Mouse (Mus musculus) forebrain, embryonic 14.5 days (tissue): ENCODE measurements around the gene Dydc2. TPM values are rescaled to one million over a fixed set of nuclear protein-coding genes. Genes with fewer than 3 reads are reported as not detected.

Experiments used
- ATAC-seq: fragments of 200-750 bp; cut with Nextera tagmentation; 2 replicates; pipeline ENCODE4 v1.8.0; 2017; ENCODE audit warnings: mild to moderate bottlenecking, moderate library complexity
- DNase-seq: peaks from one replicate; pipeline ENCODE4 v3.0.0-alpha.2; 2015; ENCODE audit warnings: low spot score
- H3K27ac ChIP-seq: fragments of 300-500 bp; sonication (generic); 2 replicates; pipeline ENCODE4 v1.5.1; 2014; ENCODE audit warnings: low read depth, mild to moderate bottlenecking, control low read depth, low read length, moderate library complexity
- H3K27me3 ChIP-seq: fragments of 300-500 bp; sonication (generic); replicated peaks from 2 replicates; pipeline ENCODE4 v1.6.1; 2014; ENCODE audit warnings: low read length, control low read depth, mixed read lengths; ENCODE audit not compliant: control insufficient read depth, insufficient read depth
- H3K36me3 ChIP-seq: fragments of 300-500 bp; sonication (generic); 2 replicates; pipeline ENCODE4 v1.6.1; 2014; ENCODE audit warnings: low read length, control low read depth; ENCODE audit not compliant: control insufficient read depth, insufficient read depth
- H3K4me1 ChIP-seq: fragments of 300-500 bp; sonication (generic); 2 replicates; pipeline ENCODE4 v1.6.1; 2014; ENCODE audit warnings: antibody characterized with exemption, low read length, control low read depth; ENCODE audit not compliant: control insufficient read depth, insufficient read depth
- H3K4me2 ChIP-seq: fragments of 300-500 bp; sonication (generic); 2 replicates; pipeline ENCODE4 v1.6.1; 2014; ENCODE audit warnings: mild to moderate bottlenecking, control low read depth, low read length
- H3K4me3 ChIP-seq: fragments of 300-500 bp; sonication (generic); 2 replicates; pipeline ENCODE4 v1.5.1; 2014; ENCODE audit warnings: low read depth, low read length, control low read depth
- H3K9ac ChIP-seq: fragments of 300-500 bp; sonication (generic); 2 replicates; pipeline ENCODE4 v1.6.1; 2014; ENCODE audit warnings: mild to moderate bottlenecking, low read length, control low read depth, moderate library complexity
- H3K9me3 ChIP-seq: fragments of 300-500 bp; sonication (generic); replicated peaks from 2 replicates; pipeline ENCODE4 v1.6.1; 2016; ENCODE audit warnings: low read length, control low read depth, mixed read lengths; ENCODE audit not compliant: control insufficient read depth
- WGBS: fragments of 180-500 bp; shearing (Covaris S2); extraction: QIAGEN DNeasy Blood & Tissue Kit; methylation state at CpG from one replicate; pipeline ENCODE4 v1.1.7; 2014; 5-methylcytosine and 5-hydroxymethylcytosine counted together
- polyA plus RNA-seq: library from polyadenylated mRNA; unstranded; fragments of >200 nt; fragmentation: Nextera tagmentation; extraction: Ambion mirVana; gene quantifications from 2 replicates; pipeline ENCODE4 v1.2.1, GENCODE M21; 2014

The Dydc2 gene
- polyA plus RNA-seq, 1 experiment from 2014 or later: 0.58 TPM

DNA sequence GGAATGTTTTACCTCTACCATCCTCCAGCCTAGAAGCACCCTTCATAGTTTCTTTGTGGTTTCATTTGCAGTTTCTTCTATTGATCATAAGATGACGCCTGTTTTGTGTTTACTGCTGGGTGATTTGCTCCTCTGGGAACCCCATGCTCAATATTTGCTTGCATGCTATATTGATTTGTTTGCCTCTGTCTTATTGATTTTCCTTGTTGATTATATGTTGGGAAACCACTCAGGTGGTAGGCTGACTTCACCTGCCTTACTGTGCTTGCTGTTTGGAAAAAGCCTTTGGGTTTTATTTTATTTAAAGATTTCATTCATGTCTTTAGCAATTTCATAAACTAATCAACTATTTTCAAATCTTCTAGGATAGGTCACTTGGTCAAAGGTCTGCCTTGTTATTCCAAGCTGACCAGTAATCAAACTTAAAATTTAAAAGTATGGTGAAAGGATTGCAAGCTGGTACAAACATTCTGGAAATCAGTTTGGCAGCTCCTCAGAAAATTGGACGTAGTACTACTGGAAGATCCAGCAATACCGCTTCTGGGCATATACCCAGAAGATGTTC lies 27.4 kb upstream of the Dydc2 start:
- Histone ChIP-seq H3K9ac (no peak overlapping the region), H3K27ac (no peak overlapping the region), H3K36me3 (no peaks in the 10 kb centered on the region), H3K4me1 (no peaks in the 10 kb centered on the region), H3K9me3 (no peaks in the 10 kb centered on the region), H3K4me3 (no peak overlapping the region), H3K4me2 (no peak overlapping the region), H3K27me3 (no peaks in the 10 kb centered on the region)
- 85% methylated on average over 3 of the region's 3 CpGs for WGBS
- DNase-seq: no peak
- no peak for ATAC-seq

DNA sequence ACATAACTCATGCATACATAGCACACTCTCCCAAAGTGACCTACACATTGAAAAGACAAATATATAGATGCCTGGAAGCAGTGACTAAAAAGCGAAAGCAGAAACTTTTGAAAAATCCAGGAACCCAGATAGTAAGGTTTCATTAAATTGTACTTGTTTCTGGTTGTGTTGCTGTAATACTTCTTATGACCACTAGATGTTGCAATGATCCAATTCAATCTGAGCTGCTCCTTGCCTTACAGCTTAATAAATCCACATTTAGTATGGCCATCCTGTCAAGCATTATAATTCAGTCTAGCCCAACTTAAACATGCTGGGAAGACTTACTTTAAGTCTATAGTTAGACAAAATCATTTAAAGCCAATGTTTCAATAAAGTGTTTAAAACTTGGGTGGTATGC lies 25.1 kb upstream of the Dydc2 start:
- Histone ChIP-seq H3K27me3 (no peaks in the 10 kb centered on the region), H3K36me3 (no peaks in the 10 kb centered on the region), H3K4me1 (no peaks in the 10 kb centered on the region), H3K4me3 (no peak overlapping the region), H3K4me2 (no peak overlapping the region), H3K27ac (no peak overlapping the region), H3K9me3 (no peaks in the 10 kb centered on the region), H3K9ac (no peak overlapping the region)
- 56% methylated on average over 1 of the region's 1 CpGs for WGBS
- no peak for ATAC-seq
- DNase-seq: peak; percentile 41

- H3K4me1 ChIP-seq: no peaks in the 10 kb centered on the region
- H3K27ac ChIP-seq: no peak overlapping the region
- no peak overlapping the region for H3K4me3 ChIP-seq
- H3K4me2 ChIP-seq: no peak overlapping the region
- 48% methylated on average over 8 of the region's 8 CpGs for WGBS
- DNase-seq (peak; percentile 11), ATAC-seq (no peak)
- H3K27me3 ChIP-seq: no peaks in the 10 kb centered on the region
- no peaks in the 10 kb centered on the region for H3K36me3 ChIP-seq
- no peak overlapping the region for H3K9ac ChIP-seq
- no peaks in the 10 kb centered on the region for H3K9me3 ChIP-seq
Observed at GRCm38 (mm10) chr14:41090777-41091176, 21.8 kb upstream of the Dydc2 start.

GRCm38 (mm10) chr14:41087509-41087908 lies 18.5 kb upstream of the Dydc2 start:
- ATAC-seq: no peak
- no peaks in the 10 kb centered on the region for H3K36me3 ChIP-seq
- 95% methylated on average over 1 of the region's 1 CpGs for WGBS
- no peaks in the 10 kb centered on the region for H3K9me3 ChIP-seq
- H3K4me1 ChIP-seq: no peaks in the 10 kb centered on the region
- H3K4me2 ChIP-seq: no peak overlapping the region
- H3K27me3 ChIP-seq: no peaks in the 10 kb centered on the region
- no peak overlapping the region for H3K9ac ChIP-seq
- peak; percentile 17 for DNase-seq
- no peak overlapping the region for H3K4me3 ChIP-seq
- no peak overlapping the region for H3K27ac ChIP-seq

GRCm38 (mm10) chr14:41082408-41082807 lies 13.4 kb upstream of the Dydc2 start:
- no peaks in the 10 kb centered on the region for H3K27me3 ChIP-seq
- WGBS: 81% methylated on average over 2 of the region's 2 CpGs
- ATAC-seq (no peak), DNase-seq (no peak)
- H3K4me1 ChIP-seq: no peaks in the 10 kb centered on the region
- no peak overlapping the region for H3K4me3 ChIP-seq
- H3K36me3 ChIP-seq: no peaks in the 10 kb centered on the region
- H3K4me2 ChIP-seq: no peak overlapping the region
- no peak overlapping the region for H3K27ac ChIP-seq
- no peak overlapping the region for H3K9ac ChIP-seq
- no peaks in the 10 kb centered on the region for H3K9me3 ChIP-seq

- WGBS: 0% methylated on average over 6 of the region's 8 CpGs
- no peaks in the 10 kb centered on the region for H3K9me3 ChIP-seq
- H3K9ac ChIP-seq: peak overlapping the region; percentile 35; the same call in 1 of the 2 replicates
- H3K27me3 ChIP-seq: no peaks in the 10 kb centered on the region
- H3K4me3 ChIP-seq: peak overlapping the region; percentile 32
- DNase-seq (no peak), ATAC-seq (peak; percentile 78; the same call in 1 of the 2 replicates)
- peak overlapping the region; percentile 61 for H3K4me2 ChIP-seq
- peaks cover 3% of the 10 kb centered on the region for H3K4me1 ChIP-seq
- H3K36me3 ChIP-seq: no peaks in the 10 kb centered on the region
- no peak overlapping the region for H3K27ac ChIP-seq
Observed at GRCm38 (mm10) chr14:41072944-41073275, 3.9 kb upstream of the Dydc2 start.

GRCm38 (mm10) chr14:41072229-41072943 lies 3.4 kb upstream of the Dydc2 start, which contains the start of gene Dydc1:
Gene Dydc1, plus strand, starts transcription at chr14:41072911.
- peak within 1 kb of the TSS; percentile 35; the same call in 1 of the 2 replicates for H3K9ac ChIP-seq
- DNase-seq (peak; percentile 94), ATAC-seq (peak; percentile 98)
- H3K4me1 ChIP-seq: peaks cover 3% of the 10 kb centered on the region
- H3K4me2 ChIP-seq: peak within 1 kb of the TSS; percentile 61
- no peak within 1 kb of the TSS for H3K27ac ChIP-seq
- H3K36me3 ChIP-seq: no peaks in the 10 kb centered on the region
- peak within 1 kb of the TSS; percentile 32 for H3K4me3 ChIP-seq
- H3K9me3 ChIP-seq: no peaks in the 10 kb centered on the region
- WGBS: 11% methylated on average over 23 of the region's 23 CpGs
- H3K27me3 ChIP-seq: no peaks in the 10 kb centered on the region

GRCm38 (mm10) chr14:41070343-41070742 lies 1.3 kb upstream of the Dydc2 start:
- no peak overlapping the region for H3K4me2 ChIP-seq
- ATAC-seq: no peak
- 77% methylated on average over 3 of the region's 3 CpGs for WGBS

DNA sequence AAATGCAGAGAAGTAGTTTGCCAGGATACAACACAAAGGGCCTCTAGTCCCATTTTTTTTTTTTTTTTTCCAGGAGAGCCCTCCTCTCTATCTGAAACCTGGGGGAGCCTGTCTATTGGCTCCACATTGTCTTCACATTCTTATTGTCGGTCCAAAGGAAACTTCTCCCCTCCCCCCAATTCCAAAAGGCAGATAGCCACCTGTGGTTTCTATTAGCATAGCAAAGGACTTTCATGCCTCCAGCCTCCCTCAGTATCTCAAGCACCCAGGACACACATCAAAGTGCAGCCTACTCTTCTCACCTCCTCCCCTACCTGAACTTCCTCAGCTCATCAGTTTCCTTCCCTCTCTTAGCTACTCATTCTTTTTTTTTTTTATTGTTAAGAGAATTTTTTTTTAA lies 2.6 kb downstream of the Dydc2 start:
- no peak for DNase-seq
- H3K4me2 ChIP-seq: no peak overlapping the region
- H3K36me3 ChIP-seq: no peaks in the 10 kb centered on the region
- no peak overlapping the region for H3K4me3 ChIP-seq
- H3K27ac ChIP-seq: no peak overlapping the region
- no peak overlapping the region for H3K9ac ChIP-seq
- 7% methylated on average over 1 of the region's 1 CpGs for WGBS
- no peaks in the 10 kb centered on the region for H3K9me3 ChIP-seq
- H3K4me1 ChIP-seq: no peaks in the 10 kb centered on the region
- no peak for ATAC-seq
- H3K27me3 ChIP-seq: no peaks in the 10 kb centered on the region

More at GRCm38 (mm10) chr14:41070343-41070742, 1.3 kb upstream of the Dydc2 start:
- H3K36me3 ChIP-seq: no peaks in the 10 kb centered on the region
- H3K4me3 ChIP-seq: no peak overlapping the region
- no peak overlapping the region for H3K9ac ChIP-seq
- no peaks in the 10 kb centered on the region for H3K27me3 ChIP-seq
- DNase-seq: no peak
- H3K4me1 ChIP-seq: peaks cover 3% of the 10 kb centered on the region
- no peaks in the 10 kb centered on the region for H3K9me3 ChIP-seq
- H3K27ac ChIP-seq: no peak overlapping the region
